Mouse (Mus musculus): ENCODE measurements around the gene Tent5c.
"Not testable (repeated sequence)": the region's sequence is repeated elsewhere in the genome, so short reads cannot be mapped to it uniquely, and the experiment has no call there.

Gene Tent5c

DNA sequence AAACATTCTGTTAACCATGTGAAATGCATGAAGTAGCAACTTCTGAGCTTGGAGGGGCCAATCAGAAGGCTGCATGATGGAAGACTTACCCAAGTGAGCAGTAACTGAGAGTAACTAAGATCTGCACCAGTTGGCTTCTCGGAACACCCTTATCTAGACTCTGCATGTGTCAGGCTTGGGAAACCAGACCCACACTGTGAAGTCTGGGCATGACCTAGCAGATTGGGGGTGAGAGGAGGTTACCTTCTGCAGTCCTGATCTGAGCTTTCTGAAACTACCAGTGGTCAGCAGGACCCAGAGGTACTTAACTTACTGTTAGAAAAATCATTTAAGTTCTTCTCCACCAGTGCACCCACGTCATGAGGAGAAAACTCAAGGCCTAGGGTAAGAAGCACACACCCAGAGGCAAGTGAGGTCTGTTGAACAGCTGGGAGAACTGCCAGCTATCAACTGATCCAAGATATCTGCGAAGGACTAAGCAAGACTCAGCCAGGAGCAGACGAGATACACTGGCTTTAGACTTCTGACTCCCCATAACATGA lies 50.6 kb downstream of the Tent5c start:
- no peak for DNase-seq (ENCODE audit: low spot score)

GRCm38 (mm10) chr3:100436756-100437155 lies 52.4 kb downstream of the Tent5c start:
- no peak for DNase-seq (ENCODE audit: low spot score)

DNA sequence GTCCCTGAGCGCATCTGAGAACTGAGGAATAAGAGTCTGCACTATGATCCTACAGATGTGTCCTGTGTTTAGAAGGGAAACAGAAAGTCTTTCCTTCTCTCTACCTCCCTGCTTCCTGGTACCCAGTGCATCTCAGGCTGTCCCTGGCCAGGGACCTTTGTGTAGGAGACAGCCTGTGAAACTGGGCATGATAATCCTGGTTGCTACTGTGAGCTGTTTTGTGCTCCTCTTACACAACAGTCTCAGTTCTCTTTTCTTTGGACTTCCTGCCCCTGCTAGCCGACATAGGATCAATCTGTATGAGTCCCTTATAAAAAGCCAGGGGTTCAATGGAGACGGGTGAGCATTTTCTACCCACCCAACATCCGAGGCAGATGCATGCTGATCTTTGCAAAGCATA lies 57.4 kb downstream of the Tent5c start:
- DNase-seq (ENCODE audit: low spot score): no peak

- no peak for DNase-seq (ENCODE audit: low spot score)
Observed at GRCm38 (mm10) chr3:100430731-100431130, 58.4 kb downstream of the Tent5c start.

DNA sequence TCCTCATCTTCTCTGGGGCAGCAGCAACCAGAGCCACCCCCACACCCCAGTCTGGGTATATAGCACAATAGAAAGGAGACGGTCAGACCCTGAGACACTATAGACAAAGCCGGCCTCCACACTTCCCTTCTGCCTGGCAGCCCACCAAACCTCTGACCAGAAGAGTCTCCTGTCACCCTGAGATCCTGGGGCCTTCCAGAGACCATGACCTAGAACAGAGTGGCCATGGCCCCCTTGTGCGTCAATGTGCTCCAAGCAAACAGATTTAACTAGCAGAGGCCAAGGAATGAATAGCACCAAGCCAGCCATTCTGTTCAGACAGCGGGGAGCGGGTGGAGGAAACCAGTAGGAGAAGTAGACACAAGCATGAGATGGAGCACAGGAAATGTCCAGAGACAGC lies 59.0 kb downstream of the Tent5c start:
- no peak for DNase-seq (ENCODE audit: low spot score)

DNA sequence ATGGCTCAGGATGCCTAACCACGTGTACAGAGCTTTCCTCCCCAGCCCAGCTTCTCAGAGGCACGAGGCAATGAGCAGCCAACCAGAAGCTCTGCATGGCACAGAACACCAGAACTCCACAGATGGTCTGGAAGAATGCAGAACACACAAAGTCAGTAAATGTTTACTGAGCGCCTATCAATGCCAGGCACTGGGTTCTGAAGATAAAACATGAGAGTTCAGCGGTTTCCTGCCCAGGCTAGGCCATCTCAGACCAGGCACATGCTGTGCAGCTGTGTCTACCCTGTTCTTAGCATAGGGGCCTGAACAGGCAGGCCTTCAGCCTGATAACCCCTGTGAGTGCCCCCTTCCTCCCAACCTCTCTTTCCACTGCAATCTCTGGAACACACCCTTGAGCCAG lies 59.5 kb downstream of the Tent5c start:
- no peak for DNase-seq (ENCODE audit: low spot score)

- no peak for DNase-seq (ENCODE audit: low spot score)
Observed at GRCm38 (mm10) chr3:100427548-100427947, 61.6 kb downstream of the Tent5c start.

DNA sequence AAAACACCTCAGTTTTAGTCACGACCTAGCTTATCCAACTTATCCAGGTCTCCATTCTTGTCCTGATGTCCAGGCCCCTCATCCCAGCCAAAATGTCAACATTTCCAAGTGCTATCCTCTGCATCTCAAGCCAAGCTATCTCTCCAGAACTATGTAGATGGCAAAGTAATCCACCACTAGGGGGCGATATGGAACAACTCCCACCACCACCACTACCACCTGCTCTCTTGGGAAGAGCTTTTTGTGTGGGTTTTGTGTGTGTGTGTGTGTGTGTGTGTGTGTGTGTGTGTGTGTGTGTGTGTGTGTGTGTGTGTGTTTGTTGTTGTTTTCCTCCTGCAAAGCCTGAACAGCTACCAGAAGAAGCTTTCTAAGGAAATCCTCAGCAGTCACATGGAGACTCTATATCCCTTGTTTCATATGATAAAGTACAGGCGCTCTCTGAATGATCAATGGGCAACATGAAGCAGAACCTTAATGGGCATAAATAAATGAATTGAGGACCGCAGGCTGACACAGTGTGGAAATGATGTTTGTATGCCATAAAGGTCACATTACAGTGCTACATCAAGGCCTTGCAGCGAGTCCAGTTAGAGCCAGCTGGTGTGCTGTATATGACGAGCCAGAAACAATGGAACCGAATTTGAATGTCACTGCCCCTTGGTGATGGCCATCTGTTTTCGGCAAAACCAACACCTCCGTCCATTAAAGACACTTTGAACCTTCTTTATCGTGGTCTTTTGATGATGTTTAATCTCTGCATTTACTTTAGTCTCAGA lies 66.5 kb downstream of the Tent5c start:
- DNase-seq (ENCODE audit: low spot score): no peak

DNA sequence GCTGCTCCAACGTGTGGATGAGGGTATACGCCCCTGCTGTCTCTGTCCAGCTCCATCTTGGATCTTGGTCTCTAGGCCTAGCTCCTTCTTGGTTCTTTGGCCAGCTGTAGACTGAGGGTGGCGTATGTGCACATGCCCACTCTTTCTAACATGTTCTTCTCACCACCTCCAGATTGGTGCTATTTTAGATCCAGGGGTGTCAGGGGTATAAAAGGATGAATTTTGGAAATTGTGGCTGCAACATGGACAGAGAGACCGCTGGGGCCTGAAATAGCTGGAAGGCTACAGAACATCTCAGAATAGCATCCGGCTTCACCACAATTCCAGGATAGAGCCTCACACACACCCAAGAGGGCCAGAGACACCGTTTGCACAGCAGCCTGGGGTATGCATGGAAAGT lies 67.8 kb downstream of the Tent5c start:
- no peak for DNase-seq (ENCODE audit: low spot score)

DNA sequence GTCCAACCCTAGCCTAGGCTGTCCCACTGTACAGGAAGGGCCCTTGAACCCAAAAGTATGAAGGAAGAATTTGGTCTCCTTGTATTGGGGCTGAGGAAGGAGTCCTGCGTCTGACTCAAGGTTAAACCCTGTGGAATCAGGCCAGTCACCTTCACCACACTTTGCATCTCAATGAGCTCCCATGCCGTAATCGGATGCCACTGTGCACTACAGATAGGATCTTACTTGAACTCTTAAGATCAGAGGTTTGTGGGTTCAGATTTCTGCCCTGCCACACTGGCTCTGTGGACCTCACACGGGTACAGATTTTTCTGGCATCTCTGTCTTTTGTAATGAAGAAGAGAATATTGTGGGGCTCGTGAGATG lies 68.5 kb downstream of the Tent5c start:
- DNase-seq (ENCODE audit: low spot score): no peak

DNA sequence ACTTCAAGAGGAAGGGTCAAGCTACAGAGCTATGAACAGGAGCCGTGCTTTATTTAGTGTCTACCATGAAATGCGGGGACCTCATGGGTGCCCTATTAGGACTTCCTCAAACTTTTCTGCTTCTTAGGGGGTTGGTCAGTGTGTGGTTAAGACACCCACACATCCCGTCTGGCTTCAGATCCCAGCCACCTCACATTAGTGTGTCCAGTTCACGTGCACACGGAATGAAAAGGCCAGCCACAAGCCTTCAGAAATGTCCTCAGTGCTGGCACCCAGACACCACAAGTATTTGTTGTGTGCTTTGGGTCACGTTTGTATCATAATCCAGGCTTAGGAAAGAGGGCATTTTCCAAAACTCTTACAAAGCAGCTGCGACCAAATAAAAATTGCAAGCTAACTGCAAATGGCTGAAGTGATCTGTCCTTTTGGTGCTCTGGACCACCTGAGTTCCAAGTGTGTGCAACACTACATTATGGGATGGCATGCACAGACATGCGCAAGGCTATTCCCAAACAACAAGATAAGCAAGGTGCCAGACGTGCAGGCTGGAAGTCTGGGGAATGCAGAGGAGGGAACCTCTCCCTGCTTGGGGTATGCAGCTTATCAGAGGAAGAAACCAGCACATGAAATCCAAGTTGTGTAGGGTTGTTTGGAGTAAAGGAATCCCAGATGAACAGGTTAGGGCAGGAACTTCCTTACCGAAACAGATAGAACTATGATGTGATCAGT lies 69.0 kb downstream of the Tent5c start:
- DNase-seq (ENCODE audit: low spot score): no peak

DNA sequence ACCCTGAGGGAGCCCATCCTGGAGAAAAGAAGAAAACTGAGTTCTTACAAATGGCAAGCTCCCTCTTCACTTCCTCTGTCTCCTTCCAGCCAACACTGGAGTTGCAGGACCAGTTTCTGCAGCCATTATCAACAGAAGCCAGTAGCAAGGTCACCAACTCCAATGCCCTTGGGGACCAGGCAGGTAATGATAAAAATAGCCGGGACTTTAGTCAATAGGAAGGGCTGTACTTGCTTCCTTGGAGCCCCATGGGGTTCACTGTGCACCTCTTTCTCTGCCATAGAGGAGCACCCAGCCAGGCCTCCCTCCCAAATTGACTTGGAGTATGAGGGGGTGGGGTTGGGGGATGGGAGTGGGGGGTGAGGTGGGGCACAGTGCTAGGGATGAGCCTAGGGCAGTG lies 70.7 kb downstream of the Tent5c start:
- DNase-seq (ENCODE audit: low spot score): no peak

GRCm38 (mm10) chr3:100417772-100418311 lies 71.3 kb downstream of the Tent5c start:
- DNase-seq (ENCODE audit: low spot score): no peak

GRCm38 (mm10) chr3:100415671-100416070 lies 73.5 kb downstream of the Tent5c start:
- DNase-seq (ENCODE audit: low spot score): no peak

DNA sequence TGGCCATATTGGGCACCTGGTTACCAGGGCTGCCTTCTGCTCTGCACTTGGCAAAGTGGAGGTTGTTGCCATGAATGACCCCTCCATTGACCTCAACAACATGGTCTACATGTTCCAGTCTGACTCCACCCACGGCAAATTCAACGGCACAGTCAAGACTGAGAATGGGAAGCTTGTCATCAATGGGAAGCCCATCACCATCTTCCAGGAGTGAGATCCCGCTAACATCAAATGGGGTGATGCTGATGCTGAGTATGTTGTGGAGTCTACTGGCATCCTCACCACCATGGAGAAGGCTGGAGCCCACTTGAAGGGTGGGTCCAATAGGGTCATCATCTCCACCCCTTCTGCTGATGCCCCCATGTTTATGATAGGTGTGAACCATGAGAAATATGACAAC lies 75.5 kb downstream of the Tent5c start:
- DNase-seq (ENCODE audit: low spot score): not testable (repeated sequence)

DNA sequence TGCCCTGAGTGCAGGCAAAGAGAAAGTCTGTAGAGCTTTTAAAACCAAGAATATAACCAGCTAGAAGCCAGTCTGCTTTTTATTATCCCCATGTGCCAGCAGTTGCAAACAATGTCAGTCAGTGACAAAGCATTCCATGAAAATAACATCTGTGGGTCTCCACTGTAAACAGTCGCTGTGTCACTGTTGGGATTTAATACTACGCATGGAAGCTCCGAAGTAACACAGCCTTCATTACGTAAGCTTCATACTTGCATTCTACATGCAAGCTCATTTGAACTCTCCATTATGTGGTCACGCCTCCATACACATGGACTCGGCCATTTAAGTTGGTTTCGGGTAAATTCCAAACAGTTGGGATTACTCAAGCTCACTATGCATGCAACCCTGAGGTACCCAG lies 77.2 kb downstream of the Tent5c start:
- no peak for DNase-seq (ENCODE audit: low spot score)

GRCm38 (mm10) chr3:100409280-100409679 lies 79.8 kb downstream of the Tent5c start:
- DNase-seq (ENCODE audit: low spot score): no peak

DNA sequence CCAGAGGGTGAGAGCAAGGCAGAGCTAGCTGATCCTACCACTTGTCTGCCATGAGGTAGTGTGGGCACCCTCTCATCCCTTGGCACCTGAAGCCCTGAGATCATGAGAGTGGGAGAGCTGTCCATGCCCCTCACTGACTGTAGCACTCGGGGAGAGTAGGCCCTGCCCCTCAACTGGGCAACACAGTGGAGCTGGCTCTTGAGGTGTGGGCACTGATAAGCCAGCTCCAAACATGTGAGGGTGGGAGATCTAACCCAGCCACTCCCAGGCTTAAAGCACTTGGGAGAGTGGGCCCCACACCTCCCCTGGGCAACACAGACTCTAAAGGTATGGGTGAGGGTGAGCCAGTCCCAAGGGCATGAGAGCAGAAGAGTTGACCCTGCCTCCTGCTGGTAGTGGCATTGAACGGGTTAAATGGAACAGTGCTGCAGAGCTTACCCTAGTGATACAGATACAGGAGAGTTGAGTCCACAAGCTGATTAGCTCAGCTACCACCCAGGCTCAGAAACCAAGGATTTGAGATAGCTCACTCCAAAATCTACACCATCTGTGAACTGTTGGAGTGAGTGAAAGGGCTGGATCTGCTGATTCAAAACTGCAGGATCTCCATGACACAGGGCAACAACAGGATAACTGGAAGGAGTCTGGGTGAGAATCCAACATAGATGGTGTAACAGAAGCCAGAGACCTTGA lies 80.6 kb downstream of the Tent5c start:
- no peak for DNase-seq (ENCODE audit: low spot score)

- no peak for DNase-seq (ENCODE audit: low spot score)
Observed at GRCm38 (mm10) chr3:100402656-100403055, 86.5 kb downstream of the Tent5c start.

All from layer of hippocampus, adult 9-10 months (tissue).